Comparison of ENCODE assay signal across 9 mouse cellular contexts in the genomic region with DNA sequence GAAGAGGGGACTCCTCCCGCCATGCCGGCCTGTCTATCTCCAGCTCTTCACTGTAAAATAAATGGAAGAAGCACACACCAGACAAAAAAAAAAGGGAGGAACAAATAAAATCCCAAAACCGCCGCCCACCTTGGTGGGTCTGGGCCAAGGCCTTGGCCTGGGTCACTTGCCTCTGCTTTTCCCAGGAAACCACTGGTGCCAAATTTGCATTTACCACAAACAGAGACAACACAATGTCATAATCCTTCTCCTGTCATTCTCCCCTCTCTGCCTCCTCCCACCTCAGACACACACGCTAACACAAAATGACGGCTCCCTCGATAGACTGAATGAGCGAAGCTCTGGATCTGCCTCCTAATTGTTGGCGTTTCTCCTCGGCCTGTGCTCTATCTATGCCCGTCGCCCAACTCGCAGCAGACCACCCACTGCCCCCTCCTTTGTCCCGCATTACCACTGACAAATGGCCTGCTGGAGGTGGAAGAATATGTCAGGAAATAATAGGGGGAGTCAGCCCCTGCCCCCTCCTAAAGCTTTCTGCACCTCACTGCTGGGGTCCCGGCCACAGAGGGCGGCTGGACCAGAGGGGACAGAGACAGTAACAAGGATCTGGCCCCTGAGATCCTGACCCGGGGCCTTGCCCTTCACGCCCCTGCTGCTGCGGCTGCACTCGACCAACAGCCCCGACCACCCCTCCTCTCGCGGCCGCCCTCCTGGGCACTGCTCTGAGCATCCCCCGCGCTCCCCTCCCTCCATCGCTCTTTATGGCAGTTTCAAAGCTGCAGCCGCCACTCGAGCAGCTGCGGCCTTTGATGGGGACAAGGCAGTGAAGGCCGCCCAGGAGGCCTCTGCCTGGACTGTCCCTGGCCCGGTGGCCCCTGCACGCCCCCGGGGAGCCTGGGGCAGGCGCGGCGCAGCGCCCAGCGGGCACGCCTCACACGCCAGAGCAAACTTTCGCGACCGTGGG.
DNase-seq lines count a peak whose midpoint lies in the region; ATAC-seq and TF ChIP-seq lines count a peak whose summit lies in the region.
"Had no signal": no experiment of that assay in that cellular context is flagged by ENCODE, and none has a peak within 500 bp of the region (broad histone marks: within the 10 kb centered on the region; RNA-seq: fewer than 3 reads in every experiment).

No protein-coding gene starts in this region.

- H3K4me3 ChIP-seq in heart, embryonic 13.5 days, result peak overlapping the region; percentile 47
- peak overlapping the region; percentile 45 for H3K4me3 ChIP-seq in forebrain, embryonic 16.5 days (replicated peaks; ENCODE audit: low read length)

- TF ChIP-seq POLR2A in brain, embryonic 14.5 days (IDR thresholded peaks at IDR 0.05; ENCODE audit: borderline replicate concordance, extremely low read depth, insufficient read depth, insufficient read length, poor library complexity, severe bottlenecking), result no peak

- H3K4me1 ChIP-seq in heart, embryonic 13.5 days, result peaks cover 34% of the 10 kb centered on the region
- H3K4me1 ChIP-seq in forebrain, embryonic 16.5 days (replicated peaks; ENCODE audit: control insufficient read depth, insufficient read depth, low read length), result peaks cover 47% of the 10 kb centered on the region

- peak overlapping the region; percentile 75 for H3K4me2 ChIP-seq in heart, embryonic 13.5 days
- H3K4me2 ChIP-seq in forebrain, embryonic 16.5 days (ENCODE audit: low read length), result peak overlapping the region; percentile 87

- H3K9me3 ChIP-seq in heart, embryonic 13.5 days, result no peaks in the 10 kb centered on the region
- no peaks in the 10 kb centered on the region for H3K9me3 ChIP-seq in forebrain, embryonic 16.5 days (ENCODE audit: control insufficient read depth, low read length)
- H3K9me3 ChIP-seq: G1E had no signal

- H3K36me3 ChIP-seq in heart, embryonic 13.5 days, result no peaks in the 10 kb centered on the region
- no peaks in the 10 kb centered on the region for H3K36me3 ChIP-seq in forebrain, embryonic 16.5 days (ENCODE audit: control insufficient read depth, insufficient read depth)
- H3K36me3 ChIP-seq: G1E had no signal

- intact Hi-C loops in heart, postnatal 25 days (cut with DNase I), result no loop called here
- intact Hi-C loops in left cerebral cortex, postnatal 14 days (cut with DNase I), result no loop called here

- no peak for DNase-seq in heart, postnatal 25 days (ENCODE audit: low spot score)
- DNase-seq in brain, embryonic 14.5 days (ENCODE audit: low read depth), result peak; percentile 87
- DNase-seq in mesoderm, embryonic 11.5 days (ENCODE audit: low read depth, low spot score), result peak; percentile 69
- no peak for DNase-seq in layer of hippocampus, postnatal 25 days (ENCODE audit: extremely low spot score in 1 of 2, low spot score in 1 of 2)
- no peak for DNase-seq in left cerebral cortex, postnatal 14 days (ENCODE audit: low spot score in 2 of 2)

- ATAC-seq in heart, embryonic 13.5 days (ENCODE audit: extremely low read depth, insufficient number of reproducible peaks, low FRiP score, low TSS enrichment), result no peak
- peak; percentile 70 for ATAC-seq in forebrain, embryonic 16.5 days
- ATAC-seq in megakaryocyte progenitor cell, adult 5-6 weeks (replicated peaks; ENCODE audit: poor library complexity), result no peak

- H3K27me3 ChIP-seq in heart, embryonic 13.5 days (replicated peaks), result peaks cover 67% of the 10 kb centered on the region
- H3K27me3 ChIP-seq in forebrain, embryonic 16.5 days (replicated peaks; ENCODE audit: control insufficient read depth, insufficient read depth, low read length), result no peaks in the 10 kb centered on the region

- H3K9ac ChIP-seq in heart, embryonic 13.5 days, result peak overlapping the region; percentile 79
- H3K9ac ChIP-seq in forebrain, embryonic 16.5 days (replicated peaks; ENCODE audit: low read depth, low read length), result peak overlapping the region; percentile 70

- no peak for TF ChIP-seq CTCF in brain, embryonic 14.5 days (IDR thresholded peaks at IDR 0.05; ENCODE audit: borderline replicate concordance, extremely low read depth, insufficient read depth, insufficient read length)

- WGBS in heart, embryonic 13.5 days, result 18% methylated on average over 43 of the region's 44 CpGs
- WGBS in forebrain, embryonic 16.5 days, result 7% methylated on average over 44 of the region's 44 CpGs

- no peak overlapping the region for H3K27ac ChIP-seq in heart, embryonic 13.5 days (replicated peaks)
- peak overlapping the region; percentile 51 for H3K27ac ChIP-seq in forebrain, embryonic 16.5 days (ENCODE audit: low read length)

Comparison
In these comparisons a context has a peak if more than half of its experiments do, and no peak if none do; other contexts are left out.
1. DNase-seq: peak in brain, embryonic 14.5 days (single experiment) and mesoderm, embryonic 11.5 days (single experiment); none in heart, postnatal 25 days (single experiment), layer of hippocampus, postnatal 25 days (0 of 2) and left cerebral cortex, postnatal 14 days (0 of 2).